Mouse (Mus musculus) CH12F3 (cell line): ENCODE measurements around the gene Tob1.

Experiments
- in situ Hi-C: fragments of 300-500 bp; cut with MboI; formaldehyde crosslinking; loops from 2 replicates; pipeline ENCODE4 v1.14.3; 2020; ENCODE audit warnings: low sequenced_read_pairs

Tob1 gene

DNA sequence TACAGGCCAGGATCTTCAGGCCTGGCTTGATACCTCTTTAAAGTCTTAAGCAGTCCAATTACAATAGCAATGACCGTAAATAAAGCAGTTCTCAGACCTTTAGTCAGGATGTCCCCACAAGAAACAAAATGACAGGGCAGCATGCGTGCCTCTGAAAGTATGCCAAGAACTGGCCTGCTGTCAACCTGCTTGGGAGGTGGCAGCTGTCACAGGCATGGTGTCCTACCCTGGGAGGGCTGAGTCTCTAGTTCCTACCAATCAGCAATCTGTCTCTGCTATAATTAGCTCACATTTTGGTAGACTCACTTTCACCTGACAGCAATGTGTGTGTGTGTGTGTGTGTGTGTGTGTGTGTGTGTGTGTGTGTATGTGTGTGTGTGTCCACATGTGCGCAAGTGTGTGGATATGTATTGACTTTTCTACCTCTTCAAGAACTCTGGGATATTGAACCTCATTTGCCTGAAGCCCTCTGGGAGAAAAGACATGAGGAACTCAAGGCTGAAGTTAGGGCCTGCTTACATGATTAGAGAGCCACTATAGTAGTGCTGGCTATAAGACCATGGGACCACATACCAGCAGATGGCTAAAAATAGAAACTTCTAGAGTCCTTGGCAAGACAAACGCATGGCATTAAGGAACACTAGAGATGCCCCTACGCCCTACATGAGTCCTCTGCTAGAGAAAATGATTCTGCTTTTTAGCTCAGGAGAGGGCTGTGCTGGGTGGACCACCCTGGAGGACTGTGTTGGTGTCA is 18.1 kb downstream of the Tob1 start:
- in situ Hi-C loops = no loop called here

DNA sequence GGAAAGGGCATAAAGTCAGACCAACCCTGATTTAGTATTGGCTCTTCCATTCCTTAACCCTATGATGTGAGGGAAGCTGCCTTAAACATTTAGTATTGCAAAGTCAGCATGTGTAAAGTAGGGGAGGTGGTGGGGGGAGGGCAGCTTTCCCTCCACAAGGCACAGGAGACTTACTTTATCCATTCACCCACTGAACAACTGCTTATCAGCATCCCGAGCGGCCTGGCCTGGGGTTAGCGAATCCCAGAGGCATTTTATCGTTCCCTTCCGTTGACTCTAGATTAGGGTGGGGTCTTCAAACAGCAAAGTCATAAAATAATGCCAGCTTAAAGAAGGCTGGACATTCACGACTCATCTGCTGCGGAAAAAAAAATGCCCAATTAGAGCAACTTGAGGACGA is 19.0 kb downstream of the Tob1 start:
- in situ Hi-C loops = no loop called here

DNA sequence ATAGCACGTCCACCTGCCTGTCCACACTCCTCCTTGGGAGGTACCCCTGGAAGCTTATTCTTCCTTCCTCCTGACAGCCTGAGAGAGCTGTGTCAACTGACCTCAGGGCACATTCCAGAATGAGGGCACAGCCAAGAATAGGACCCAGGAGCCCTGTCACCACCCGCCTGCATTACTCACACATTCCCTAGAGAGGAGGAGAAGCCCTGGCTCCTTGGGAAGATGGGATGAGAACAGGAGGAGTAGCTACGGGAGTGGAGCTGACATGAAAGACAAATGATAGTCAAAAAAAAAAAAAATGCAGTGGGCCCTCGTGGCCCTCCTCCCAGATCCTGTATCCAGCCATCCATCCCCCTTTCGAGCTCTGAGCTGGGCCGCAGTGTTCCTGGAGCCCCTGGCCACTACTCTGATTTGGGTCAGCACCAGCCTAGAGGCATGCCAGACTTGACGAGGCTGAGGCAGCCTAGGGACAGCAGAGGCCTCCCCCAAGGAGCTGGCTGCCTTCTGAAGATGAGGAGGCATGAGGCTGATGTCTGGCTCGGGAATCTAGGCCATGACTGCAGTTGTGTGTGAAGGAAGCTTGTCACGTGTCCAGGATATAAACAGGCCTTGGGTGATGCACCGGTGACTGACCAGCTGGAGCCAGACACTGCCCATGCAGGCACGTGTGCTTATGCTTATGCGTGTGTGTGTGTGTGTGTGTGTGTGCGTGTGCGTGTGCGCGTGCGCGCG is 20.7 kb downstream of the Tob1 start:
- in situ Hi-C loops = no loop called here

DNA sequence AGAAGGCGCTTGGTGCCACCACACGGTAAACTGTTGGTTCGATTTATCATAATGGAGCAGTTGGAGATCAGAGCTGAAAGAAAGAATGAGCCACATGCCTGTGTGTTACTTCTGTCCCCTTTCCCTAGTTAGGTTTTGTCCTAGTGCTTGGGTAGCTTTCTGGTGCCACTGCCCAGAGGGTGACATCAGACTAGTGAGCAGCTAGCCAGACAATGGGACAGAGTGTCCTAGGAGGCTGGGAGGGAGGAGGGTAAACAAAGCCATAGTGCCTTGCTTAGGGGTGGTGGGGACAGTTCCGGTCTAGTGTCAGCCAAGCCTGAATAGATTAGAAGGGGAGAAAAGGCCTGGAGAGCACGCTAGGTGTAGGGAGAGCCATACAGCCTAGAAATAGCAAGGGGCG is 22.2 kb downstream of the Tob1 start:
- in situ Hi-C loops = no loop called here

DNA sequence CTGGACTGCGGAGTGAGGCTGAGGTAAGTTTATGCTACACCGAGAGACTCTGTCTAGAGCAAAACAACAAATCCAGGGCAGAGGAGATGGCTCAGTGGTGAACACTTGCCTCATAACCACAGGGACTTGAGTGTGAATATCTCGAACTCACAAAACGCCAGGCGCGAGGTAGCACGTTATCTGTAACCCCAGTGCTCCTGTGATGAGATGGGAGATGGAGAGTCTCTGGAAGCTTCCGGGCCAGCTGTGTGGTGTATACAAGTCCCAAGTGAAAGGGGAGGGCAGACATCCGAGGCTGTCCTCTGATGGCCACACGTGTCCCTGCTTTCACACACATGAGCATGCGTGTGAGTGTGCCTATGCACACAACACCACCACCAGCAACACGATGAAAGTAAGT is 23.1 kb downstream of the Tob1 start:
- in situ Hi-C loops = no loop called here

DNA sequence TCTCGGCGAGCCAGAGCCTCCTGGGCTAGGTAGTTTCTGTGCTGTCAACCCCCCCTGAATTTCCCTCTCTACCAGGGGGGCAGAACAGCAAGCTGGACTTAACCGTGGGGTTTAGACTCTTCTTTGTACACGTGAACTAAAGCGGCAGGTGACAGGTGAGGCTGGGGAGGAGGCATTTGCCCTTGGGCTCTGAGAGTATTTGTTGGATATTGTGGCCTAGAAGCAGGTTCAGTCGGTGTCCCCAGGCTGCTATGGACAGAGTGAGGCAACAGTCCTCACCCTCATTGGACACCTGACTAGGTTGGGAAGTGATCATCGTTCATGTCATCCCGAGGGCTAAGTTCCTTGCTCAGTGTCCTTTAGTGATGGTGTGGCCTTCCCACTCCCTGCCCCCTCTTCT is 23.6 kb downstream of the Tob1 start:
- in situ Hi-C loops = loop anchor here (5.0 kb wide), 1 partner anchor 52 kb away; no protein-coding TSS in a partner anchor

DNA sequence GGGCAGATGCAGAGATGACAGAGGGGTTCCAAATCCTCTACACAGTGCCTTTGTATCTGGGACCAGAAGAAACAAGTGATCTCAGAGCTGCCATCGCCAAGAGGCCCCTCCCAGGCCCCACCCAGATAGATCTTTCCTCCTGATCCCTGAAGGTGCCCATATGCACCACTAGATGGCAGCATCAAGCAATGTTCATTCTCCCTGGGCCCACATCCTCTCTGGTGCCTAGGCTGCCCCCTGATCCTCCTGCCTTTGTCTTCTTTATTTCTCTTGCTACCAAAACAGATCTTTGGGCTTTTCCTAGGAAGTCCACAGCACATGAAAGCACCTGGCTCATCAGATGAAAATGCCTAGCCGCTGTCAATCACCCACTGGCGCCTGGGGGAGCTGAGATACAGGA is 24.8 kb downstream of the Tob1 start:
- in situ Hi-C loops = loop anchor here (5.0 kb wide), 1 partner anchor 51 kb away; no protein-coding TSS in a partner anchor

DNA sequence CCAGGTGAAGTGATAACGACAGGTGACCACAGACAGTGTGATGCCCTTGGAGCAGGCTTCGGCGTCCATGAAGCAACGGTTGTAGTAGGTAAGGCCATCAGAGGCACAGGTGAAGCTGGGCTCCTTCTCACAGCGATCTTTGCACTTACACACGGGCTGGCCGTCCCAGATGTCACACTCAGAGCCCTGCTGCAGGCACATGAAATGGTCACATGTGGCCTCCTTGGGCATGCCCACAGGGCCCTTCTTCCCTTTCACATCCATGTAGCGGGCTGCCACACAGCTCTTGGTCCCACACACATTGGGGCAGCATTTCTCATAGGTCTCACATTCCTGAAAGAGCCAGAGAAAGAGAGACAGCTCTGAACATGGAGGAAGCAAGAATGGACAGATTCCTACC is 27.5 kb downstream of the Tob1 start:
- in situ Hi-C loops = loop anchor here (5.0 kb wide), 1 partner anchor 49 kb away; no protein-coding TSS in a partner anchor

DNA sequence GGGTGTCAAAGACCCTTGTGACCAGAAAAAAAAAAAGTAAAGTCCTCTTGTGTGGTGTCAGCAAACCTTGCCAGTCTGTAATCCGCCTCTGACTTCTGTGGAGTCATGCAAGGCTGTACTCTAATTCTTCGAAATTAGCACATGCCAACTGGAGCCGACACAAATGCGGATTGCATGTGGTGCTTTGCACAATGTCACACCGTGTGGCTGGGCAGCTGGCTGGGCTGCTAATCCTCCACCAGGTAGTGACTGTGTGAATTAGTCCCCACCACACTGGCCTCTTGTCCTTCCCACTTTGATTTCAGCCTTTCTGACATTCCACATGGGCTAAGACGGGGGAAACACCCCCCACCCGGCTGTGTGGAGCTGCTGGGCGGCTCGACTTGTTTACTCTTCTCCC is 28.5 kb downstream of the Tob1 start:
- in situ Hi-C loops = loop anchor here (5.0 kb wide), 1 partner anchor 48 kb away; no protein-coding TSS in a partner anchor

DNA sequence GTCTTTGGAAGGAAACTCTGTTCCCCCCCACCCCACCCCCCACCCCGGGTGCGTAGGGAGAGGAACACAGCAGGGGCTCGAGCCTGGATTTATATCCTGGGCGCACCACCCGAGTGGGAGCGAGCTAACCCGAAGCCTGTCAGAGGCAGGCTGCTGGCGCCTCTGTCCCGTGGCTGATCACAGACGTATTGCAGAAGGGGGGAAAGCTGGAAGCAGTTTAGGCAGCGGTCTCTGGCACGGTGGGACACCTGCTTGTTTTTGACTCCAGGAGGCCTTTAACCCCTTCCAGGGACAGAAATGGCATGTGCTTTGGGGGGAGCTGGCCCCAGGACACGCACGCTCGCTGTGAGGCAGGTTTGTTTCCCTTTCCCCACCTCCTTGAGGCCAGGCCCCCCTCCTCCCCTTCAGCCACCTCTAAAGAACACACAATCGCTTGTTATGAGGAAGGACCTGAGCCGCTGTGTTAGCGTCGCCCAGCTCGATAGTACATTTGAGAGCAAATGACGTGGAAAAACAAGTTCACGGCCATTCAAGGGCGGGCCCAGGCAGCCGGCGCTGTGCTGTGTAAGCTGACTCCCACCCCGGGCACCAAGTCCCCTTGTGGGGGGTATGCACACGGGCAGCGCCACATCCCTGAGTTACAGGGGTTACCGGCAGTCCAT is 31.6 kb downstream of the Tob1 start:
- in situ Hi-C loops = no loop called here

DNA sequence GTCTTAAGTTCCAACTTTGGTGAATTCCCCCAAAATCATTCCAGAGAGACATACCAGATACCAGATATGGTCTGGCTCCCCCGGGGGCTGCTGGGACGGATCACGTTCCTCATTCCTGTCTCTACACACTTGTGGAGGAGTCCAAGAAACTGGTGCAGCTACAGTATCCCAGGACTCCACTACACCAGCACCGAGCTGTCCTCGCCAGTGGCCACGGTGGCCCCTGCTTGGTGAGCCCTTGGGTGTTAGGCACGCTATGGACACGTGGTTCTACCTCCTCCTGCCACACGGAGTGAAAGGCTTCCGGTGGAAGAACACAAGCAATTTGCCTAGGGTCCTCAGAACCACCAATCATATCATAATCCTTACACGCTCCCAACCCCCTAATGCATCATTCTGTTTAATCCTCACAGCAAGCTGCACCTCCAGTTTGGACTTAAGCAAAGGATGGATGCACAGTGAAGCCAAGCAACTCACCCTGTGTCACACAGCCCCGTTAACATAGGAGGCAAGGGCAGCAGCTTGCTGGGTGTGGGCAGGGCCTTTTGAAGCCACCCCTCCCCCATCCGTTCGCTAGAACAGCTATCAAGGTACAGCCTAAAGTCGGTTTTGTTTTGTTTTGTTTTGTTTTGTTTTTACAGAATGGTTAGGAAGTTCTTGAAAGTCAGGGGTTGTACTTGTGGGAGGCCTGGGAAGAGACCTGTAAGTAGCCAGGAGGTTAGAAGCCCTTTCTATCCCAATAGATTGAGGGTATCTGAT is 32.3 kb downstream of the Tob1 start:
- in situ Hi-C loops = no loop called here

DNA sequence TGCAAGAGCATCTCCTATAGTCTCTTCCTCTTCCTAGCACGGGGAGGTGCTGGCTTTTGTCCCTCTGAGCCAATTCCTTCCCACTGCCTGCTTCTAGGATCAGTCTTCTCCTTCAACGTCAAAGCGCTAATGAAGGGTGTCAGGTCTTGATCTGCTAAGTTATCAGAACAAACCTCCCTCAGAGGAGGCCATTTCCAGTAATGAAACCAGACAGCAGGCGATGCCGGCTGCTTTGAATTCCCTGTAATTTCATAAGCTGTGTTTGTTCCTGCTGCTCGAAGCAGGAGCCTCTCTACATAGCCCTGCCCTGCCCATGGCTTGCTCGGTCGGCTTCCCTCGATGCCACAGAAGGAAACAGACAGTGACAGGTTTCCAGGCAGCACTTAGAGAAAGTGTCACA is 33.1 kb downstream of the Tob1 start:
- in situ Hi-C loops = no loop called here

DNA sequence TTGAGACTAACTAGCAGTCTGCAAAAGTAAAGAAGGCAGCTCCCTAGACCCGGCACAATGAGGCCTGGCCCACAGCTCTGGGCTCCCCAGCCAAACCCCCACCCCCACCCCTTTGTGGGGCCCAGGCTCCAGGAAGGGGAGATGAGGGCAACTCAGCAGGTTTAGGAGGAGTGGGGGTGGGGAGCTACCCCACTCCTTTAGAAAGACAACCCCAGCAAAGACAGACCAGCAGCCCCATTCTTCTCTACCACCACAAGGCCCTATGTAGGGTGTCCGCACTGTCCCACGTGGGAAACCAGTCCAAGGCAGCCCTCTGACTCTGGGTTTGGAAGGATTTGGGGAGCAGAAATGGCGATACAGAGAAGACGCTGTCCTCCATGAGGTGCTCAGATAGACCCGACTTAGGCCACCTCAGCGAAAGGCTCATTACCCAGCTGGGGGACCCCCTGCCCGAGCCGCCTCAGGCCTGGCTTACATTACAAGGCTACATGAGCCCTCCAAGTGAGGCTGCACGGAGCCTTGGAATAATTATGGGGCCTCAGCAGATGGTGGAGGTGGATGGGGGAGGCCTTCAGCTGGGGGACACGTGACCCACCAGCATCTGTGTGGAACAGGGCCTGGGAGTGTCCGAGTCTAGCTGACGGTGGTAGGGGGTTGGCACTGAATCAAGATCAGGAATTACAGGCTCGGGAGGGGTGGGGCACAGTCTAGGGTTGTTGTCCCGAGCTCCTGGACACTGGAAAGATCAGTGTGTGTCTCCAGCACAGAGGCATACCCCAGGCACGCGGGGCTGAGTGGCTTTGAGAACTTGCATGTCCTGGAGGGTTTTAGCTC is 34.9 kb downstream of the Tob1 start, which contains the start of gene Wfikkn2:
Gene Wfikkn2 (minus strand): TSS at position 51 of the 834 bp plus-strand sequence.
- in situ Hi-C loops = no loop called here

DNA sequence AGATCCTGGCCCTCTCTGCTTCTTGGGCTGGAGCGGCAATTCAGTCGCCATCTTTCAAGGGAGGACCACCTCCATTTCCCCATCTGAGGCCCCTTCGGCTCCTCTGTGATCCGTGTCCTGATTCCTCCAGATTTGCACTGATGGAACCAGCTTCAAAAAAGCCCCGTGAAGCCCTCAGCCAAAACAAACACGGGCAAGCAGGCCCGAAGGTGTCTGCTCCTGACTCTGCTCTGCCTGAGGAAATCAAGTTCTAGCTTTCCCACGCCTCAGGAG is 35.5 kb downstream of the Tob1 start:
- in situ Hi-C loops = no loop called here

DNA sequence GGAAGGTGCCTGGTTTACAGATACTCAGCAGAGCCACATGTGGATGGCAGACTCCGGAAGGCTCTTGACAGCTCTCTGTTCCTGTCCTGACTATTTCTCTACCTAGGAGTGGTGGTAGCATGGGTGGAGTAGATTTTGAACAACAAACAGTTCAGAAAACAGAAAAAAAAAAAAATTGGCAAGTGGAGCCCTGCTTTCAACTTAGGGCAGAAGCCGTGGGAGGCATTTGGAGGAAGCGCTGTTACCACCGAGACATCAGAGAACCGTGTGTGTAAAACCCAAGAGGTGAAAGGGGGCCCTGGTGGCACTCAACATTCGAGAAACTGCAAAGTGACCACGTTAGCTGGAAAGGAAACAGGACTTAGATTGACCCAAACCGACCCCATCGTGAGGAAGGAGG is 41.9 kb downstream of the Tob1 start:
- in situ Hi-C loops = no loop called here

DNA sequence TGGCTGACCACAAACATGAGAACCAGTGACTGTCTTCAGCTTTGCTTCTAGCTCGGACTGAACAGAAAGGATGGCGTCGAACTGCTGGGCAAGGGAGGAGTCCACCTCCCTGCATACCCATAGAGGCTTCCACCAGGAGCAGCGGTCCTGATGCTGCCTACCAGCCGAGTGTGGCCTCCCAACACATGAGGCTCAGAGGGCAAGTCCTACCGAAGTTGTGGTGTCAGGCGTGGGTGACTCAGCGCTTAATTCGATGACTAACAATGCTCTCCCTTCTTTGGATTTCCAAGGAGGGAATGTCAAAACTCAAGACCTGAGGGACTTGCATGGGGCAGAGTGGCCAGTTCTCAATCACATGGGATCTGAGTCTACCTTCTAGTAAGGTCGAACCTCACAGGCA is 42.4 kb downstream of the Tob1 start:
- in situ Hi-C loops = no loop called here

DNA sequence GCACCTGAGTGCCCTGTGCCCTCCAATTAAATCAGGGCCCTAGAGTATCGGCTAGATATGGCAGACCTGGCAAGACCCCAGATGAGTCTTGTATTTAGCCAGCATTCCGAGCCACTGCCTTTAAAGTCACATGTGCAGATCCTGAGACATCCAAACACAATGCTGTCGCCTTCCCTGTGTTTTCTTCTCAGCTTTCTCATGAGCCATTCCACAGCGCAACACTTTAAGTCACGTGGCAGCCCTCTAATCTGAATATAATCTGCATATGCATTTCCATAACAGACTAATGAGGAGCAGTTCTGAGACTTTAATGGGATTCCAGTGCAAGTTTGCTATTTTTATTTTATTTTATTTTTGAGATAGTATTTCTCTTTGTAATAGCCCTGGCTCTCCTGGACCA is 44.5 kb downstream of the Tob1 start:
- in situ Hi-C loops = no loop called here

DNA sequence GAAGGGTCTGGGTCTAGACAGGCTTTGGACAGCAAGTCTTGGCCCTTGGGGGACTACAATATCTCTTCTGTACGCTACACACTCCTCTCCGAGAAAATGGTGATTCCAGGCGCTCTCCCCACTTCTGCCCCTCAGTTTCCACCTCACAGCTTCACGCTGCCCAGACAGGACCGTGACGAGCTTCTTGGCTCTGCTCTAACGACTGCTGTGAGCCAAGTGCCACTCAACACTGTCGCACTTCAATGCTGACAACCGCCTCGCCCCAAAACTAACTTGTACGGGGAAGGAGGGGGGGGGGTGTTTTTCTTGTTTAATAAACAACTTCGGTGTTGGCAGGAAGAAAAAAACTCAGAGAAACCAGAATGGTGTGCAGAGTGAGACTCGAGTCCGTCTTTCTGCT is 46.7 kb downstream of the Tob1 start:
- in situ Hi-C loops = no loop called here

DNA sequence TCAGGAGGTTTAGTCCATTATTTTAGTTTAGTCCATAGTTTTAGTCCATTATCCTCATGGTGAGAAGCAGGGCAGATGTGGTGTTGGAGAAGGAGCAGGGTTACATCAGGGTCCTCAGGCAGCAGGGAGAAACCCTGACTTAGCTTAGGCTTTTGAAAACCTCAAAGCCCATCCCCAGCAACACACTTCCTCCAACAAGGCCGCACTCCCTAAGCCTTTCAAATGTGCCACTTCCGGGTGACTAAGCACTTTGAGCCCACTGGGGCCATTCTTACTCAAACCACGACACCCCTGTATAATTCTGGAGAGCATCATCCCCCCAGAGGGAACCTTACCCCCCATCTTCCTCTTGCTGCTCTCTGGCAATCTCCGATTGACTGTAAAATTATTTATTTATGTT is 48.6 kb downstream of the Tob1 start:
- in situ Hi-C loops = no loop called here

DNA sequence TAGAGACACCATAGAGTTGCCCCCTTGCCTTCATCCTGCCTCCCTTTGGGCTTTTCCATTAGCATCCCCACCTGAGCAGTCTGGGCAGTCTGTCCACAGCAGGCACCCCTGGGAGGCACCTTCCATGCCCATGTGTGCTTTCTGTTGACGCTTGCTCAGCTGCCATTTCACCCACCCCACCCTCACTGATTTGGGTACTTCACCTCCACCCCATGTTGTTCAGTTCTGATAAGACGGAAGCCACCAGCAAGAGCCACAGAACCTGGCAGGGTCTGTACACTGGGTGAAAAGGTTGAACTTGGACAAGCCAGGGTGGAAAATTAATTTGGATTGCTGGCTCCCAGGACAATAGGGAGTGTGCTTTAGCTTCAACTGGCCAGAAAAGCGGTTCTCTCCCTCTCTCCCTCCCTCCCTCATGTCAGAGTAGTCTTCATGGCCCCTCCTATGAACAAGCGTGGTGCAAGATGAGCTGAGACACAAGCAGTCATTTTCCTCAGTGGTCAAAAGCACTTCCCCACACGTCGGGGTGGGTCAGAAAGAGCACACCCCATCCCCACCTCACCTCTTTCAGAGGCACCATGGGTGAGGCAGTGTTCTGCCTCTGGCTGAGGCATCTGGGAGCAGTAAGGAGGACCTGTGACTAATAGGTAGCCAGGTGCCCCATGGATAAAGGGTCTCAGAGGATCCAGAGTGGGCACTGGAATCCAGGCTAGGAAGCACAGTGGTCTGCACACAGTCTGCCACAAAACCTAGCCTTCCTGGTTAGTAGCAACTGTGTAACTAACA is 50.5 kb downstream of the Tob1 start:
- in situ Hi-C loops = no loop called here
